Mouse (Mus musculus): ENCODE measurements around the gene Rnf40.
A peak's percentile ranks its signal among the peaks of the same experiment; 100 is the strongest.

Rnf40 gene

GRCm38 (mm10) chr7:127588011-127588871 lies at the start of gene Rnf40, which contains the start of gene Ccdc189:
Gene Rnf40, plus strand, starts transcription at chr7:127588767.
Gene Ccdc189, minus strand, starts transcription at chr7:127588595.
- peak; percentile 75 for DNase-seq (ENCODE audit: low spot score)

GRCm38 (mm10) chr7:127541671-127542070 lies 46.9 kb upstream of the Rnf40 start:
- DNase-seq (ENCODE audit: low spot score): no peak

- DNase-seq (ENCODE audit: low spot score): no peak
Measured at GRCm38 (mm10) chr7:127549116-127549835, 39.3 kb upstream of the Rnf40 start.

DNA sequence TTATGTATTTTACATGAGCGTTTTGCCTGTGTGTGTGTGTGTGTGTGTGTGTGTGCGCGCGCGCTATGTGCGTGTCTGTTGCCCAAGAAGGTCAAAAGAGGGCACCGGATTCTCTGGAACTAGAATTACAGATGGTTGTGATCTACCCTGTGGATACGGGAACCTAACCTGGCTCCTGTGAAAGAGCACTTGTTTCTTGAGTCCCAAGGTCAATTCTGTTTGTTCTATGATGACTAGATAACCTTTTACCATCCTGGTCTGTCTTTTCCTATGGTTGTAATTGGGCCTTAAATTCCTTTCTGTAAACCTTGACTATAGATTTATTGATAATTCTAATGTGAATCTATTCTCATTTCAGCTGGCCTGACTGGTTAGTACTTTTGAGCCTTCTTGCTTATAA lies 37.0 kb upstream of the Rnf40 start:
- DNase-seq (ENCODE audit: low spot score): no peak

- no peak for DNase-seq (ENCODE audit: low spot score)
Measured at GRCm38 (mm10) chr7:127560580-127560979, 28.0 kb upstream of the Rnf40 start.

DNA sequence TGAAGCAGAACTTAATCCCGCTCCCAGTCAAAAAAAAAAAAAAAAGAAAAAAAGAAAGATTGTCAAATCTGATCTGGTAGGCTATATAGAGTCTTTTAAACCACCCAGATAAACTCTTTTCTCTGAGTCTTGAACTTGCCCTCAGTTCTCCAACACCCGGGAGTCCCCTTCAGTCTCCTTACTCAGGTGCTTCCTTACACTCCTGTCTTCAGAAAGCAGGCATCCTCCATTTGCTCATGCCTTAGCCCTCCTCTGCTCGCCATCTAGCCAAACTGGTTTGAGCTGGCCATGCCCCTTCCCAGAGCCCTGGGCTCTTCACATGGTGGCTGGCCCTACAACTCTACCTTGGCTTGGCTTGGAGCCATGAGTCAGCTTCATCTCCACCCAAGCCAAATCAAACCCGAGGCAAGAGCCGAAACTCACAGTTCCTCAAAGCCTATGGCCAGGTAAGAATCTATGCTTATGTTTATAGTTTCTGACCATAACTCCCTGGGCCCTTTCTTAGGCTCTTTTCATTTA lies 27.2 kb upstream of the Rnf40 start, which contains the start of gene Tmem265:
Gene Tmem265 (plus strand): TSS at position 51 of the 519 bp plus-strand sequence.
- no peak for DNase-seq (ENCODE audit: low spot score)

GRCm38 (mm10) chr7:127564381-127565150 lies 24.0 kb upstream of the Rnf40 start:
- DNase-seq (ENCODE audit: low spot score): no peak

- peak; percentile 77 for DNase-seq (ENCODE audit: low spot score)
Measured at GRCm38 (mm10) chr7:127572895-127573471, 15.6 kb upstream of the Rnf40 start, which contains the start of gene Phkg2. Gene Phkg2, plus strand, starts transcription at chr7:127573340.

GRCm38 (mm10) chr7:127573503-127574008 lies 15.0 kb upstream of the Rnf40 start:
- DNase-seq (ENCODE audit: low spot score): no peak

DNA sequence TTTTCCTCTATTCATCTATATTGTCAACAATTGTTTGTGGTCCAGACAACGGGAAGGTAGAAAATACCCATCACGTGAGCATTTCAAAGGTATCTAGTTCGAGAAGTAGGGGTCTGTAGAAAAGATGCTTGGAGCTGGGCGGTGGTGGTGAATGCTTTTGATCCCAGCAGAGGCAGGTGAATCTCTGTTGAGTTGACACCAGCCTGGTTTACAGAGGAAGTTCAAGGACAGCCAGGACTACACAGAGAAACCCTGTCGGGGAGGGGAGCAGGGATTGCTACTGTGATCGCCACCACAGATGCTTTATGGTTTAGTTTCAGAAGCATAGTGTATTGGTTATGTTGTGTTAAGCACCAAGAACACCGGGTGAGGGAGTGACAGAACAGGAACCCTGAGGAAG lies 14.5 kb upstream of the Rnf40 start:
- no peak for DNase-seq (ENCODE audit: low spot score)

GRCm38 (mm10) chr7:127583260-127583659 lies 5.3 kb upstream of the Rnf40 start:
- no peak for DNase-seq (ENCODE audit: low spot score)

DNA sequence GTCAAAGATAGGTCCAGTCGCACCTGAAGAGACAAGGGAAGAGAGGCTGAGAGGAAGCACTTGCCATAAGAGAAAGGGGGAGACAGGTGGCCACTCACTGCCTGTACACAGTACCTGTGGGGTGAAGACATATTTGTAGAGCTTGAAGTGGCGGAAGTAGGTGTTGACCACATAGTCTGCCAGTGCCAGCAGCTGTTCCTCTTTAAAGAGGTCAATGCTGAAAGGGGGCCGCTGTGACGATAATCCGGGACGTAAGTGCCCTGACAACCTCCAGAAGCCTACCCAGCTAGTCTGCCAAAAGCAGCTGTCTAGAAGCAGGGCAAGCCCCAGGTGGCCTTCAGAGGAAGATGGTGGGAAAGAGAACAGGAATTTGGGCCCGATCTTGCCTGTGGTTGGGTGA lies 3.5 kb upstream of the Rnf40 start:
- DNase-seq (ENCODE audit: low spot score): no peak

DNA sequence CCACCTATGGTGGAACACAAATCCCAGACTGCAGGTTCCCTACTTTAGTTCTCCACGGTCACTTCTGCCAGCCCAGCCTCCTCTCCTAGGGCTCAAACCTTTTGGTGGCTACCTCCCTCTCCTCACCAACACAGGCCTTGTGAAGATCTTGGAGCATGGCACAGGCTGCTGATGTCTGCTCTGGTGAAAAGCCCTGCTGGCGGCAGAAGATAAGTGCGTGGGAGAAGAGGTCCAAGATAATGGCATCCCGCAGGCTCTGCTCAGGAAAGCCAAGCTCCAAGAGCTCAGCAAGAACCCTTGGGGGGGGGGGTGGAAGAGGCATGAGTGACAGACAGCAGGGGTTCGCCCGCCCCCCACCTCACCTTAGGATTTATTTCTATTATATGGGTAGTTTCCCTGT lies 2.4 kb upstream of the Rnf40 start:
- DNase-seq (ENCODE audit: low spot score): no peak

DNA sequence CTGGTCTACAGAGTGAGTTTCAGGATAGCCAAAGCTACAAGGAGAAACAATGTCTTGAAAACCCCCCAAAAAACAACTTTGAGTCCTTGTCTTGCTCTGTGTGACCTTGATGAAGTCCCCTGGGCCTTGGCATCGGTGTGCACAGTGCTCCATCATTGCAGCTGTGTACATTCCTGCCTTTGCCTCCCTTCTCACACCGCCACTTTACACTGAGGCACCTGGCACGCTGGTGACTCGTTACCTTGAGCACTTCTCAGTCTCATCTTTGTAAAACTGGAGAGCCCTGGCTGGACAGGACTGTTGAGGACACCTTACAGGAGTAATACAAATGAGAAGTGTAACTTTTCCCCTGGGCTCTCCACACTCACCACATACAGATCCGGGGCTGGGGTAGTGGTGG lies 1.4 kb upstream of the Rnf40 start:
- DNase-seq (ENCODE audit: low spot score): no peak

DNA sequence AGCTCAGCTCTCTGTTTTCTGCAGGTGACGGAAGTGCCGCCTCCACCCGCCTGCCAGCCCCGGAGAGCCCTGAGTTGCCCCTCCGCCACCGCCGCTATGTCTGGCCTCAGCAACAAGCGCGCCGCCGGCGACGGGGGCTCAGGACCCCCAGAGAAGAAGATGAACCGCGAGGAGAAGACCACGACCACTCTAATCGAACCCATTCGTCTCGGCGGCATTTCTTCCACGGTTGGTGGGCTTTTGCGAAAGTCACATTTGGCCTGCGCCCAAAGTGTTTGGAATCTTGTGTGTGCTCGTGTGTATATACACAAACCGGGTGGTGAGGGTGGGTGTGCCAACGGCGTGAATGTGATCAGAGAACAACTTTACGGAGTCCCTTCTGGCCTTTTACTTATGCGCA lies 334 bp downstream of the Rnf40 start:
- no peak for DNase-seq (ENCODE audit: low spot score)

- no peak for DNase-seq (ENCODE audit: low spot score)
Measured at GRCm38 (mm10) chr7:127589637-127590036, 1.1 kb downstream of the Rnf40 start.

DNA sequence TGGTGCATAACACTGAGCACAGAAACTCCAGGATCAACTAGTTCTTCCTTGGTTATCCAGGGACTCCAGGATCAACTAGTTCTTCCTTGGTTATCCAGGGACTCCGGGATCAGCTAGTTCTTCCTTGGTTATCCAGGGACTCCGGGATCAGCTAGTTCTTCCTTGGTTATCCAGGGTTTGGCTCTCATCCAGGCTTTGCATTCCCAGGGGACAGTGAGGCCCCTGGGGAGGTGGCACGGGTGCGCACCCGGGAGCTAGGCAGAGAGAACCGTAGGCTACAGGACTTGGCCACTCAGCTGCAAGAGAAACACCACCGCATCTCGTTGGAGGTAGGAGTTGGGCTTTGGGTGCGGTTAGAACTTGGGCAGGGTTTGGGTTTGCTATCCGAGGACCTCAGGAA lies 2.5 kb downstream of the Rnf40 start:
- no peak for DNase-seq (ENCODE audit: low spot score)

DNA sequence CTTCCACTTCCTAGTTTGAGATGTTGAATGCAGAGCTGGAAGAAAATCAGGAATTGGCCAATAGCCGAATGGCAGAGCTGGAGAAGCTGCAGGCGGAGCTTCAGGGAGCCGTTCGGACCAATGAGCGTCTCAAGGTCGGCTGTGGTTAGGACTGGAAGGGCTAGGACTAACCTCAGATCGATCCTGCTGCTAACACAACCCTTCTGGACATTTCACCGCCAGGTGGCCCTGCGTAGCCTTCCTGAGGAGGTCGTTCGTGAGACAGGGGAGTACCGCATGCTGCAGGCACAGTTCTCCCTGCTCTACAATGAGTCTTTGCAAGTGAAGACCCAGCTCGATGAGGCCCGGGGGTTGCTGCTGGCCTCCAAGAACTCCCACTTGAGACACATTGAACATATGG lies 4.0 kb downstream of the Rnf40 start:
- no peak for DNase-seq (ENCODE audit: low spot score)

DNA sequence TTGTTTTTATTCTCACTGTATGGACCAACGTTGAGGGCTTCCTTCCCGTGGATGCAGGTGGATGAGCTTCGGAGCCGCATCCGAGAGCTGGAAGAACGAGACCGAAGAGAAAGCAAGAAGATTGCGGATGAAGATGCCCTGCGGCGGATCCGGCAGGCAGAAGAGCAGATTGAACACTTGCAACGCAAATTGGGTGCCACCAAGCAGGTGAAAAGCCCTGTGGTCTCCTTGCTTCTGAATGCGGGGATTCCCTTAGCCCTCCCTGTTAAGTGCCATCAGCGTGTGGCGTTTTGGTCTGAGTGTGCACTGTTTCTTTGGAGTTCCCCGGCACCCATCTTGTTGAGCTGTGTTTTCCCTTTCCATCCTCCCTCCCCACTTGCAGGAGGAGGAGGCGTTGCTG lies 8.2 kb downstream of the Rnf40 start:
- no peak for DNase-seq (ENCODE audit: low spot score)

- DNase-seq (ENCODE audit: low spot score): no peak
Measured at GRCm38 (mm10) chr7:127600612-127601011, 12.0 kb downstream of the Rnf40 start.

DNA sequence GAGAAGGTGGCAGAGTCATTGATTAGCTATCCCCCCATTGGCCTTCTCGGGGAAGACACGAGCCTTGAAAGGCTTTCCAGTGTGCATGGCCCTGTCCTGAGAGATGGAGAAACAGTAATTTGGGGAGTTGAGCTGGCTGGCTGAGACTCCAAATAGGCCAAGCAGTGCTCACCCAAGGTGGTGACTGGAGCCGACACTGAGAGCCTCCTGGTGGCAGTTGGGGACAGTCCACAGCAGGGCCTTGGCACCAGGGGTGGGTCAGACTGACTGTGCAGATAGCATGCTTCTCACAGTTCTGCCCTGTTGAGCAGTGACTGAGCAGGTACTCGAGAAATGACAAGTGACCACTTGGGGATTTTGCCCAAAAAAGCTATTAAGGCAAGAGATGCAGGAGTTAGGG lies 13.2 kb downstream of the Rnf40 start:
- DNase-seq (ENCODE audit: low spot score): no peak

GRCm38 (mm10) chr7:127602903-127603302 lies 14.3 kb downstream of the Rnf40 start:
- DNase-seq (ENCODE audit: low spot score): no peak
